Mouse (Mus musculus): ENCODE data around the gene Arid1a. TPM values are rescaled to one million over a fixed set of nuclear protein-coding genes. Genes with fewer than 3 reads are reported as not detected.

Gene Arid1a
- polyA plus RNA-seq, 1 experiment from 2014 or later, result 14.7 TPM

DNA sequence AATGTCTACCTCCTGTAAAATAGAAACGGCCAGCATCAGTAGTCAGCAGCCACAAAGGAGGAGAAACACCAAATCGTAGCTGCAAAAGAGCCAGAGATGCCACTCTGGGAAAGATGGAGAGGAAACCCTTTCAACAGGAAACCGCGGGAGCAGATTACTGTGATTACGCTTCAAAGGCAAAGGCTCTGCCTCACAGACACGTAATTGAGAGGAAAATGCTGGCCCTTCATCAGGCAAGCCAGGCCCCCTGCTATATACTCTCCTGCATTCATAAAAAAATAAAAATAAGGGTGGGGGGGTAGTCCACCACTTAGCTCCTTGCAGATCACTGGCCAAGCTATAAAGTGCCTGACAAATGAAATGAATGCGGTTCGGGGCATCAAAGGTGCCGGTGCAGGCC lies 28.3 kb downstream of the Arid1a start:
- H3K4me1 ChIP-seq, result peaks cover 89% of the 10 kb centered on the region
- H3K4me3 ChIP-seq, result no peak overlapping the region
- WGBS (ENCODE audit: insufficient replicate concordance), result 45% methylated on average over 9 of the region's 9 CpGs
- H3K4me2 ChIP-seq, result no peak overlapping the region
- no peak for ATAC-seq
- no peaks in the 10 kb centered on the region for H3K27me3 ChIP-seq (replicated peaks)
- H3K9ac ChIP-seq, result no peak overlapping the region
- H3K9me3 ChIP-seq (replicated peaks), result no peaks in the 10 kb centered on the region
- peaks cover 51% of the 10 kb centered on the region for H3K36me3 ChIP-seq
- no peak overlapping the region for H3K27ac ChIP-seq

DNA sequence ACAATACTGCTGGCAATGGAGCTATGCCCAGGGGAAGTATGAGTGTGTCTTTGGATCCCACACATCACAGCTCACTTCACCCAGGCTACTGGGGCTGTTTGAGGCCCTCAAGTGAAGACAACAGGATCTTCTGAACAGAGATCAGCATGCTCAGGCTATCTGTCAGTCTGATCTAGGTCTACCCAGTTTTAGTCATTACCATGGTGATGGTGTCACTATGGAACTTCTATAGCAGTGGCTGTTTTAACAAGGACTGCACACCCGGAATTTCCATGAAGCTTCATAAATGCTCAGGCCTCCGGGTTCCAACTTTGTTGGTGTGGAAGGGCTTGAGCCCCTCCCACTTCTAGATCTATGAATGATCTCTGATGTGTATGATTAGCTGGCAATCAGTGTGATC lies 30.9 kb downstream of the Arid1a start:
- H3K9me3 ChIP-seq (replicated peaks), result no peaks in the 10 kb centered on the region
- H3K4me2 ChIP-seq, result no peak overlapping the region
- WGBS (ENCODE audit: insufficient replicate concordance), result 74% methylated on average over 2 of the region's 2 CpGs
- no peak overlapping the region for H3K4me3 ChIP-seq
- no peak overlapping the region for H3K9ac ChIP-seq
- no peak for ATAC-seq
- H3K4me1 ChIP-seq, result peaks cover 65% of the 10 kb centered on the region
- peaks cover 64% of the 10 kb centered on the region for H3K36me3 ChIP-seq
- no peak overlapping the region for H3K27ac ChIP-seq
- H3K27me3 ChIP-seq (replicated peaks), result no peaks in the 10 kb centered on the region

DNA sequence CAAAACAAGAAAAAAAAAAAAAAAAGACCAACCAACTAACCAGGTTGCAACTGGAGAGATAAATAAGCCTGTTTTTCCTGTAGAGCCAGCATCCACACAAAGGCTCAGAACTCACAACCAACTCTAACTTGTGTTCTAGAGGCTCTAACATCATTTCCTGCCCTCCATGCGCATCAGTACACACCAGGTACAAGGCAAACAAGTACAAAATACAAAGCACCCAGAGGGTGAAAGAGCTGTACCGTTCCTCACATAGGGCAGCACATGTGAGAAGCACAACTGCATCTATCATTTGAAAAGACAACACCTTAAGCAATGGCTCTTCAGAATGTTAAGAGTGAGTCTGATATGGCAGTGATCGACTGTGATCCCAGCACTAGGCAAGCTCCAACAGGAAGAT lies 36.8 kb downstream of the Arid1a start:
- 88% methylated on average over 3 of the region's 3 CpGs for WGBS (ENCODE audit: insufficient replicate concordance)
- no peak overlapping the region for H3K4me2 ChIP-seq
- H3K27me3 ChIP-seq (replicated peaks), result no peaks in the 10 kb centered on the region
- peaks cover 13% of the 10 kb centered on the region for H3K4me1 ChIP-seq
- no peak overlapping the region for H3K4me3 ChIP-seq
- no peaks in the 10 kb centered on the region for H3K9me3 ChIP-seq (replicated peaks)
- no peak overlapping the region for H3K27ac ChIP-seq
- no peak overlapping the region for H3K9ac ChIP-seq
- ATAC-seq, result no peak
- H3K36me3 ChIP-seq, result peaks cover 93% of the 10 kb centered on the region

DNA sequence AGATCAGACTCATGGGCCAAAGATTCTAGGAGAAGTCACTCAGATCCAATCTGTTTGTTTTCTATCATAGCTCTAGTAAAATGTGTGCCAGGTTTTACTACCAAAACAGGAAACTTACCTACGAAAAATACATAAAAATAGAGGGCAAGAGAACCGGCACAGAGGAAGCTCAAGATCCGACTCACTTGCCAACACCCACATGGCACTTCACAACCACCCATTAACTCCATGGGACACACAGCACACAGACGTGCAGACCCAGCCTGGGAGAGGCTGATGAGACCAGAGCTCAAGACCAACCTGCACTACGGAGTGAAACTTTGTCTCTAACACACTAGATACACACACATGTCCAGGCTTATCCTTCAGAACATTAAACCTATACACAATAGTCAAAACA lies 43.8 kb downstream of the Arid1a start:
- Histone ChIP-seq H3K9ac (no peak overlapping the region), H3K4me2 (no peak overlapping the region), H3K36me3 (peaks cover 97% of the 10 kb centered on the region), H3K27me3 (replicated peaks) (no peaks in the 10 kb centered on the region), H3K9me3 (replicated peaks) (no peaks in the 10 kb centered on the region), H3K4me1 (peaks cover 55% of the 10 kb centered on the region), H3K4me3 (no peak overlapping the region), H3K27ac (no peak overlapping the region)
- 70% methylated on average over 5 of the region's 5 CpGs for WGBS (ENCODE audit: insufficient replicate concordance)
- no peak for ATAC-seq

DNA sequence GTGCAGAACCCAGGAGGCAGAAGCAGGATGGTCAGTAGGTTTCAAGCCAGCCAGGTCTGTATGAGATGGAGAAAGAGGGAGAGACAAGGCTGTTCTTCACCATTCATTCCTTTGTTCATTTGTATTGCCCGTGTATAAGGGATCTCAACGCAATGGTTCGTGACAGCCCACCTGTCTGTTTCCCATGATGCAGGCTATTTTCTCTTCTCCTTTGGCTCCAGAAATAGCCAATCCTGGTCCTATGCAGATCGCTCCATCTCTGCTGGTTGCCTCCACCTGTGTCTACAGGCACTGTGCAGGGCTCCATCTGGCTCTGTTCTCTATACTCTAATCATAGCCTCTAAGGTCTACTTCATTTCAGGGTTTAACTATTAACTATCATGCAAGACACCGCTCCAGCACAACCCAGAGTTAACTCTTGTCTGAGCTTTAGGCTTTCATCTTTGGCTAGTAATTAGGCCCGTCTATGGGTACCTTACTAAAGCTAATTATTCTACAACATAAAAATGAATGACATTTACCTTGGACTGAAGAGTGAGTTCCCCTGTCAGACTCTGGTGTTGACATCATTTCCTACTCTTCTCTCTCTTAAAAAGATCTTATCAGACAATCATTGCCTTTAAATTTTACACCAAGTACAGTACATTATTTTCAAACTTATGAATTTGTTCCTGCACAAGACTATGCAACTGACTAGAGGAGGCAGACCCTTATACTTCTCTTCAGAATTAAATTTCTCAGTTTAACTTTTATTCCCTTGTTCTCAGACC lies 45.1 kb downstream of the Arid1a start:
- Histone ChIP-seq H3K27ac (no peak overlapping the region), H3K27me3 (replicated peaks) (no peaks in the 10 kb centered on the region), H3K9ac (no peak overlapping the region), H3K4me3 (no peak overlapping the region), H3K9me3 (replicated peaks) (no peaks in the 10 kb centered on the region), H3K36me3 (peaks cover 97% of the 10 kb centered on the region), H3K4me1 (peaks cover 68% of the 10 kb centered on the region), H3K4me2 (no peak overlapping the region)
- WGBS (ENCODE audit: insufficient replicate concordance), result 82% methylated on average over 6 of the region's 6 CpGs
- no peak for ATAC-seq

DNA sequence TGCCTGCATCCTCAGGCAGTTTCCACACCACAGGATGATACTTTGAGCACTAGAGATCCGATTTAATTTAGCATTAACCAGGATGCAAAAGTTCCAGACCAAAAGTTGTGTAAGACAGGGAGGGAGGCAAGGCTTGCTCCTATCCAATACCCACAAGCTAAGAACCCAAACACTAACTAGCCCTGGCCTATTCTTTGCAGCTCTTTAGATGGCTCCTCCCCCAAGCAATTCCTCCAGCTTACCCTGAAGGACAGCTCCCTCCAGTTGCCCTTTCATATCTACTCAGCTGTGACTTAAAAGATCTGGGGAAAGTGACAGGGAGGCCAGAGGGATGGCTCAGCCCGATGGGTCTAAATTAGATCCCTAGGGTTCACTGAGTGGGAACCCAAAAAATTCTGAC lies 47.2 kb downstream of the Arid1a start:
- Histone ChIP-seq H3K36me3 (peaks cover 97% of the 10 kb centered on the region), H3K27me3 (replicated peaks) (no peaks in the 10 kb centered on the region), H3K27ac (no peak overlapping the region), H3K4me3 (no peak overlapping the region), H3K4me1 (peaks cover 84% of the 10 kb centered on the region), H3K4me2 (no peak overlapping the region), H3K9ac (no peak overlapping the region), H3K9me3 (replicated peaks) (no peaks in the 10 kb centered on the region)
- ATAC-seq, result no peak
- WGBS (ENCODE audit: insufficient replicate concordance), result 62% methylated on average over 2 of the region's 2 CpGs

DNA sequence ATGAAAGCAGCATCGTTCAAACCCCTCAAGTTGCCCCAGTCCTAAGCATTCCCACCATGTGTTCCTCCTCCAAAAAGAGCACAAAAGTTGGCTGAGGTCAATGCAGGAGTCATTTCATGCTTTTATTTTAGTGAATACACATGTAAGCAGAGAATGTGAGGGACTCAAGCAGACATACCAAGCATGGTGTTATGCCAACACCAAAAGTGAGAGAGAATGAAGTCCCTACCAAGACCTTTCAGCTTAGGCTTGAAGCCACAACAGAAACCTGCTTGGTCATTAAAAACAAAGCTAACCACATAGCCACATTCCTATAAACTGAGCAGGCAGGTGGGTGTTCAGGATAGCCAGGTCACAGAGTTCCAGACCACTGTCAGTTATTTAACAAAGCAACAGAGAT lies 49.1 kb downstream of the Arid1a start:
- Histone ChIP-seq H3K9me3 (replicated peaks) (no peaks in the 10 kb centered on the region), H3K27ac (peak overlapping the region; percentile 38; the same call in 1 of the 2 replicates), H3K36me3 (peaks cover 97% of the 10 kb centered on the region), H3K27me3 (replicated peaks) (no peaks in the 10 kb centered on the region), H3K4me2 (peak overlapping the region; percentile 3), H3K9ac (no peak overlapping the region), H3K4me1 (peaks cover 77% of the 10 kb centered on the region), H3K4me3 (no peak overlapping the region)
- WGBS (ENCODE audit: insufficient replicate concordance), result 14% methylated on average over 1 of the region's 1 CpGs
- ATAC-seq, result no peak

DNA sequence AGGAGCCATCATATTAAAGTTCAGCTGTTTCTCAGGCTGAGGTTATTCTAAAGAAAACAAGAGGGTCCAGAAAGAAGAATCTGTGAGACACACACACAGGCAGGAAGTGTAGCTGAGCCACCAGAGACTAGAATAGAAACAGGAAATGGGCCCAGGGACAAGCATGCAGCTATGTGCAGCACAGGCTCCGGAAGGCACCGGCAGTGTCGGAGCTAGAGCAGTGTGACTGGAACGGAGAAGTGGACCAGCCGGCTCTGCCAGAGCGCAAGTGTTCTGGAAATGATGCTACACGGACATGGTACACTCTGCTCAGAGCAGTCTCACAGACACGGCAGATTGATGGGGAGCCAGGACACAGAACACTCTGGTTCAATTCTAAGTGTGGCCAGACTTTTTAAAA lies 49.6 kb downstream of the Arid1a start:
- Histone ChIP-seq H3K9ac (no peak overlapping the region), H3K4me2 (peak overlapping the region; percentile 3), H3K4me3 (no peak overlapping the region), H3K27ac (peak overlapping the region; percentile 38), H3K9me3 (replicated peaks) (no peaks in the 10 kb centered on the region), H3K4me1 (peaks cover 72% of the 10 kb centered on the region), H3K27me3 (replicated peaks) (no peaks in the 10 kb centered on the region), H3K36me3 (peaks cover 97% of the 10 kb centered on the region)
- ATAC-seq, result peak; percentile 52
- WGBS (ENCODE audit: insufficient replicate concordance), result 24% methylated on average over 8 of the region's 8 CpGs

DNA sequence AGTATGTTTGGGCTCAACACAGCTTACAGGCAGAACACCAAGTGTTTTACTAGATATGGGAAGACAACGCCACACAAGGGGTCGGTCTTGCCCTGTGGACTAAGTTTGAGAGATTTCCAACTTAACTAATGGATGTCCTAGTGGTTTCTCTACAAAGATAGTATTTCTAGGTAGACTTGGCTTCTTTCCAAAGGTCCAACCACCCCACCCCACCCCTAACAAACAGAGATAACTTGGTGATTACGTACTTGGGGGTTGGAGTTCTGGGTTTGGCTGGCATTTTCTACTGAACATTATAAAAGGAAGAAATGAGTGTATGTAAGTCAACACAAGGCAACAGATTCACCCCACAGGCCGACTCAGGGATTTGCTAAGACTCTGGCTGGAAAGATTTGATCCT lies 51.5 kb downstream of the Arid1a start:
- H3K27me3 ChIP-seq (replicated peaks), result no peaks in the 10 kb centered on the region
- no peak overlapping the region for H3K4me2 ChIP-seq
- WGBS (ENCODE audit: insufficient replicate concordance), result 50% methylated on average over 4 of the region's 4 CpGs
- H3K4me1 ChIP-seq, result peaks cover 65% of the 10 kb centered on the region
- no peak overlapping the region for H3K4me3 ChIP-seq
- peaks cover 97% of the 10 kb centered on the region for H3K36me3 ChIP-seq
- H3K27ac ChIP-seq, result 0 out of 2 replicates have a peak overlapping the region, but pooled peaks have one; percentile 22
- no peak overlapping the region for H3K9ac ChIP-seq
- no peak for ATAC-seq
- H3K9me3 ChIP-seq (replicated peaks), result no peaks in the 10 kb centered on the region

DNA sequence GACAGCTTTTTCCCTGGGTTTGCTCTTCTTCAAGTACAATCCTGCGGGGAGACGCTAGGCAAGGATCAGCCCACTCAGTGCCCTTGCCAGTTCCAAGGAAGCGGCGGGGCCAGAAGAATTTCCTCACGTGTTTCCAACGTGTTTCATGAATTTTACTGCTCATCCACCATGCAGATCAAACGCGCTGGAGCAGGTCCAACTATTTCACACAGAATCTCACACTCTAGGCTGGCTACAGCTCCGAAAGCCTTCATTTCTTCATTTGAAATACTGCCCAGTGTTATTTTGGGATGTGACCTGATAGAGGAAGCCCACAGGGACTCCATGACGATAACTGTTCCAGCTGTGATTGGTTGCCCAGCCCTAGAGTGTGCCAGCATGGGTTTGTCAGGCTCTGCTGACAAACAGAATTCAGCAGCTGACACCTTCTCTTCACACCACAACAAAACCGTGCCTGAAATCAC lies 55.6 kb downstream of the Arid1a start:
- no peaks in the 10 kb centered on the region for H3K9me3 ChIP-seq (replicated peaks)
- H3K27ac ChIP-seq, result no peak overlapping the region
- WGBS (ENCODE audit: insufficient replicate concordance), result 82% methylated on average over 11 of the region's 11 CpGs
- no peak overlapping the region for H3K4me3 ChIP-seq
- no peak overlapping the region for H3K9ac ChIP-seq
- no peak overlapping the region for H3K4me2 ChIP-seq
- no peaks in the 10 kb centered on the region for H3K27me3 ChIP-seq (replicated peaks)
- H3K4me1 ChIP-seq, result peaks cover 24% of the 10 kb centered on the region
- peaks cover 96% of the 10 kb centered on the region for H3K36me3 ChIP-seq
- ATAC-seq, result no peak

DNA sequence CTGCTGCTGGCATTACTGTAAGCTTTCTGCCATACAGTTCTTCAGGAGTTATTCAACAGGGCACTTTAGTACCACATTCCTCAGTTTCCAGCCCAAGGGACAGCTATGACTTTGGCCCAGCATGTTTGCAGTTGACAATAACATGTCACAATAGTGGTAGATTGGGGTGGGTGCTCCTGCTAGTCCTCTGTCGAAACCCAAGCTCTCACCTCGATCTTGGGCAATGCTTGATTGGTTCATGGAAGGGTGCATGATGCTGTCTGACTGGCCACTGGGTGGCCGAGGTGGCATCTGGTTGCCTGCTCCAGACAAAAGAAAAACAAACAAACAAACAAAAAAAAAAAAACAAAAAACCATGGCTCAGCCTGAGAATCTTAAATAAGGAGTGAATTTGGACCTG lies 61.2 kb downstream of the Arid1a start:
- 91% methylated on average over 3 of the region's 3 CpGs for WGBS (ENCODE audit: insufficient replicate concordance)
- Histone ChIP-seq H3K36me3 (peaks cover 97% of the 10 kb centered on the region), H3K4me1 (peaks cover 5% of the 10 kb centered on the region; the same call in 1 of the 2 replicates), H3K27me3 (replicated peaks) (no peaks in the 10 kb centered on the region), H3K4me2 (no peak overlapping the region), H3K27ac (no peak overlapping the region), H3K9ac (no peak overlapping the region), H3K9me3 (replicated peaks) (no peaks in the 10 kb centered on the region), H3K4me3 (no peak overlapping the region)
- ATAC-seq, result no peak

DNA sequence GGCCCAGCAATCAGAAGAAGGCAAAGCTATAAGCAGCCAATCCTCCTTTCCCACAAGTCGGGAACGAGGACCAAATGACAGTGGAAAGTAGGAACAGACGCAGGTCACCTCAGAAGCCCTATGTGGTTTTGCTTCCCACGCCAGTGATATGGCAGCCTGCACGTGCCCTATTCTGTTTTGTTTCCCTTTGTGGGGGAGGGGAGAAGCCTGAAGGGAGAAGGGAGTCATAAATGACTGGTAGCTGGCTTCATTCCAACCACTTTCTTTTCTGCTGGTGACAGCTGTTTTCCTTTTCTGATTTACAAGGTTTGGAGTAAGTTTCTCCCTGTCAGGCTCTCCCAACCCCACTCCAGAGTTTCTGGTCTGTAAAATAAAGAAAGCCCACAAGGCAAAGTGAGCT lies 66.3 kb downstream of the Arid1a start:
- Histone ChIP-seq H3K27ac (no peak overlapping the region), H3K27me3 (replicated peaks) (no peaks in the 10 kb centered on the region), H3K4me1 (peaks cover 5% of the 10 kb centered on the region; the same call in 1 of the 2 replicates), H3K36me3 (peaks cover 100% of the 10 kb centered on the region), H3K4me2 (no peak overlapping the region), H3K4me3 (no peak overlapping the region), H3K9me3 (replicated peaks) (no peaks in the 10 kb centered on the region), H3K9ac (no peak overlapping the region)
- WGBS (ENCODE audit: insufficient replicate concordance), result 57% methylated on average over 5 of the region's 5 CpGs
- ATAC-seq, result no peak

Measured in liver, embryonic 12.5 days (tissue).